Mouse (Mus musculus) hindlimb bud, embryonic 11.5 days (tissue): ENCODE measurements around the gene Rad51b.

ENCODE experiments used
- DNase-seq: peaks from one replicate; pipeline ENCODE4 v3.0.0-alpha.2; 2012; ENCODE audit warnings: low read depth, low spot score; ENCODE audit errors: extremely low spot score

Rad51b gene

GRCm38 (mm10) chr12:79606197-79606631, 309.1 kb downstream of the Rad51b start:
- no peak for DNase-seq

- DNase-seq, result no peak
Measured at GRCm38 (mm10) chr12:79609399-79610010, 312.4 kb downstream of the Rad51b start.

- no peak for DNase-seq
Measured at GRCm38 (mm10) chr12:79610511-79611103, 313.5 kb downstream of the Rad51b start.

GRCm38 (mm10) chr12:79611665-79612064, 314.6 kb downstream of the Rad51b start:
- no peak for DNase-seq

- peak; percentile 70 for DNase-seq
Measured at GRCm38 (mm10) chr12:79612334-79613060, 315.4 kb downstream of the Rad51b start.

- DNase-seq, result no peak
Measured at GRCm38 (mm10) chr12:79613061-79613788, 316.1 kb downstream of the Rad51b start.

GRCm38 (mm10) chr12:79613846-79614582, 316.9 kb downstream of the Rad51b start:
- peak; percentile 49 for DNase-seq

- no peak for DNase-seq
Measured at GRCm38 (mm10) chr12:79614583-79614953, 317.5 kb downstream of the Rad51b start.

- no peak for DNase-seq
Measured at GRCm38 (mm10) chr12:79615717-79616316, 318.7 kb downstream of the Rad51b start.

GRCm38 (mm10) chr12:79619009-79619408, 321.9 kb downstream of the Rad51b start:
- DNase-seq, result no peak

GRCm38 (mm10) chr12:79620693-79621092, 323.6 kb downstream of the Rad51b start:
- no peak for DNase-seq

- no peak for DNase-seq
Measured at GRCm38 (mm10) chr12:79623308-79623707, 326.2 kb downstream of the Rad51b start.

GRCm38 (mm10) chr12:79625699-79626554, 328.8 kb downstream of the Rad51b start:
- no peak for DNase-seq

GRCm38 (mm10) chr12:79626555-79627080, 329.5 kb downstream of the Rad51b start:
- DNase-seq, result no peak

GRCm38 (mm10) chr12:79627351-79628120, 330.5 kb downstream of the Rad51b start:
- DNase-seq, result no peak

- no peak for DNase-seq
Measured at GRCm38 (mm10) chr12:79628121-79628774, 331.2 kb downstream of the Rad51b start.

GRCm38 (mm10) chr12:79629945-79630850, 333.1 kb downstream of the Rad51b start:
- DNase-seq, result no peak
